ENCODE assay signal across 7 mouse cellular contexts in genomic region chr11:3914109-3914840, GRCm38 (mm10). TPM values are rescaled to one million over a fixed set of nuclear protein-coding genes. Genes with fewer than 3 reads are reported as not detected.
A peak's percentile ranks its signal among the peaks of the same experiment; 100 is the strongest.
DNase-seq lines count a peak whose midpoint lies in the region; ATAC-seq lines count a peak whose summit lies in the region.

TSS of gene Slc35e4 (minus strand) at chr11:3914664.

- H3K4me2 ChIP-seq in intestine, embryonic 16.5 days (ENCODE audit: low read depth, low read length): peak within 1 kb of the TSS; percentile 89
- peak within 1 kb of the TSS; percentile 89 for H3K4me2 ChIP-seq in midbrain, embryonic 11.5 days

- WGBS in intestine, embryonic 16.5 days: under 1% methylated on average over 28 of the region's 28 CpGs
- under 1% methylated on average over 28 of the region's 28 CpGs for WGBS in midbrain, embryonic 11.5 days

- peak; percentile 71 for ATAC-seq in intestine, embryonic 16.5 days
- peak; percentile 64 for ATAC-seq in midbrain, embryonic 11.5 days (ENCODE audit: low FRiP score)

- H3K27me3 ChIP-seq in intestine, embryonic 16.5 days (replicated peaks; ENCODE audit: control insufficient read depth, insufficient read depth, low read length): peaks cover 4% of the 10 kb centered on the region; the same call in 1 of the 2 replicates
- H3K27me3 ChIP-seq in midbrain, embryonic 11.5 days (ENCODE audit: control insufficient read depth, insufficient read depth, low read length): peaks cover 9% of the 10 kb centered on the region; the same call in 1 of the 2 replicates

- intact Hi-C loops in left cerebral cortex, postnatal 4 days (cut with DNase I): loop anchor here (5.0 to 10.0 kb wide), 3 partner anchors 107 to 379 kb away; no protein-coding TSS in a partner anchor

- H3K9me3 ChIP-seq in intestine, embryonic 16.5 days (ENCODE audit: control insufficient read depth, low read length): no peaks in the 10 kb centered on the region
- no peaks in the 10 kb centered on the region for H3K9me3 ChIP-seq in midbrain, embryonic 11.5 days (ENCODE audit: control insufficient read depth, low read length)

- peak; percentile 85 for DNase-seq in adrenal gland, adult 2 months
- DNase-seq in embryo, embryonic 9.5 days (ENCODE audit: extremely low spot score): peak; percentile 86
- DNase-seq in gastrocnemius, postnatal 4 days (ENCODE audit: low spot score in 2 of 2): peak; percentile 72 to 80
- peak; percentile 87 for DNase-seq in left cerebral cortex, postnatal 4 days
- DNase-seq in midbrain, embryonic 11.5 days (ENCODE audit: low spot score, missing footprints): peak; percentile 99
- DNase-seq in right cerebral cortex, postnatal 4 days: peak; percentile 96

- H3K9ac ChIP-seq in intestine, embryonic 16.5 days (ENCODE audit: low read depth, low read length): peak within 1 kb of the TSS; percentile 67
- peak within 1 kb of the TSS; percentile 70 for H3K9ac ChIP-seq in midbrain, embryonic 11.5 days (ENCODE audit: low read length)

- H3K27ac ChIP-seq in intestine, embryonic 16.5 days (ENCODE audit: low read length): peak within 1 kb of the TSS; percentile 30
- no peak within 1 kb of the TSS; the same call in 1 of the 2 replicates for H3K27ac ChIP-seq in midbrain, embryonic 11.5 days (ENCODE audit: low read depth, low read length)

- H3K4me3 ChIP-seq in intestine, embryonic 16.5 days (ENCODE audit: low read length): peak within 1 kb of the TSS; percentile 59
- peak within 1 kb of the TSS; percentile 56 for H3K4me3 ChIP-seq in midbrain, embryonic 11.5 days (ENCODE audit: low read depth, low read length)

- H3K36me3 ChIP-seq in intestine, embryonic 16.5 days (ENCODE audit: control insufficient read depth, insufficient read depth, low read length): no peaks in the 10 kb centered on the region
- H3K36me3 ChIP-seq in midbrain, embryonic 11.5 days (ENCODE audit: control insufficient read depth, insufficient read depth, low read length): no peaks in the 10 kb centered on the region

- peaks cover 13% of the 10 kb centered on the region for H3K4me1 ChIP-seq in intestine, embryonic 16.5 days (ENCODE audit: control insufficient read depth, insufficient read depth, low read length)
- peaks cover 17% of the 10 kb centered on the region for H3K4me1 ChIP-seq in midbrain, embryonic 11.5 days (ENCODE audit: control insufficient read depth, insufficient read depth, low read length)

RNA-seq across cellular contexts. Expression of gene Slc35e4, which starts in this region (rescaled TPM):
- total RNA-seq in adrenal gland, adult 2 months (2021): 10 to 100 TPM in 1 of 2 experiments, 1 to 10 TPM in 1; 3.1 to 13.5 TPM
- 13.9 and 19.3 TPM in 2 replicates for polyA plus RNA-seq in adrenal gland, adult 2 months (2012; rRNA removed)
- 10 to 100 TPM; 11.1 to 11.5 TPM for total RNA-seq in gastrocnemius, postnatal 4 days (2021)
- 2.9 and 3.1 TPM in 2 replicates for polyA plus RNA-seq in intestine, embryonic 16.5 days (2015; fragmentation: Nextera tagmentation; extraction: Ambion mirVana)
- total RNA-seq in left cerebral cortex, postnatal 4 days (2021): 10 to 100 TPM; 19.8 to 20.9 TPM
- 3.2 and 3.5 TPM in 2 replicates for polyA plus RNA-seq in midbrain, embryonic 11.5 days (2014; fragmentation: Nextera tagmentation; extraction: Ambion mirVana)
